Mouse (Mus musculus): ENCODE measurements around the gene Hnrnph3.

The Hnrnph3 gene

DNA sequence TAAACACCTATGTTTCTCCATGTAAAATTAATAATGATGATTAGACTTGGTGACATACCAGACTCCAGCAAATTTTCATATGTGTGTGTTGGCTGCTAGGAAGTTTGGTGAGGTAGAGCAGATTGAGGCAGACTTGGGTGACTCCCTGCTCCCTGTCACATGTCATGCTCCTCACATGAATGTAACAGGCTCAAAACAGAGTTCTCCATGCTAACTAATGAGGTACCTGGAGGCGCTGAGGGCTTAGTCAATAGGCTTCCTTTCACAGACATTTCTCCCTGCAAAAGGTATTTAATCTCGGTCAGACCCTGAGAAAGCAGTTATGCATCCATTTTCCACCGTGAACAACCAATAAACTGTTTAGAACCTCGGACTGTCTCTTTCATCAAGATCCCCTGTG lies 4.4 kb upstream of the Hnrnph3 start:
- no peak for DNase-seq

DNA sequence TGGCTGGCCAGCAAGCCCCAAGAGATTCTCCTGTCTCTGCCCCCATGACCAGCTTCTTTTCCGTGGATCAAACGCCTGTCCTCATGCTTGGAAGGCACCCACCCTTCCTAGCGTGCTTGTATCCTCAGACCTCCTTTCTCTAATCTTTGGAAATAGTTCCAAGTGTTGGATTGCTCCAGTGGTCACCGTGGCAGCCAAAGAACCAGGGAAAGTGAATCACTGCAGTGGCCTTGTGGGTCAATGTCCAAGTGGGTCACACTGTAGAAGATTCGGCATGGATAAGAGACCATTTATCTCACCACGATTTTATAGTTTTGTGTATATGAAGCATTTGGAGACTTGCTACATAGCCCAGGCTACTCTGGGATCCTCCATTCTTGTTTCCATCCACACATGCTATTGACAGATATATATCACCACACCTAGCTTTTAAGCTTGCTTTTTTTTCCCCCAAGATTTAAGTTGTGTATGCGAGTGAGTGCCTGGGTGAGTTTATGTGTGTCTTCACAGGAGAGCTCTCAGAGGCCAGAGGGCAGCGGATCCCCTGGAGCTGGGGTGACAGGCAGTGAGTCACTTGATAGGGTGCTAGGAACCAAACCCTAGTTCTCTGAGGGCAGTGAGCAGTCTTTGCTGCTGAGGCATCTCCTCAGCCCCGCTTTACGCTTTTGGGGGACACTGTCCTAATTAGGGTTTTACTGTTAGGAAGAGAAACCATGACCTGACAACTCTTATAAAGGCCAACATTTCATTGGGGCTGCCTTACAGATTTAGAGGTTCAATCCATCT lies 3.6 kb upstream of the Hnrnph3 start:
- no peak for DNase-seq

DNA sequence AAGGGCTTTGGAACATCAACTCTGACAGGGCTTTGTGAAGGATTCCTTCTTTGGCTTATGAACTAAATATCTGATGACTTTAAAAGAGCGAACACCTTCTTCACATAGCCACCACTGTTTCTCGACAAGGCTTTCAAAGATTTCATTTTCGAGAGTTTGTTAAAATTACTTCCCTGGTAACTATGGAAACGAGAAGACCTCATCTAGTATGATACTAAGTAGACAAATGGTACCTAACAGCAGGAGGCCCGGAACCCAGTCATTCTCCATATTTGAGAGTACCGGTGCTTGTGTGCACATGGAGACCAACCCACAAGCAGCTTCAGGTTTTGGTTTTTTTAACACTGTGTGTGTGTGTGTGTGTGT lies 2.8 kb upstream of the Hnrnph3 start:
- DNase-seq = no peak

DNA sequence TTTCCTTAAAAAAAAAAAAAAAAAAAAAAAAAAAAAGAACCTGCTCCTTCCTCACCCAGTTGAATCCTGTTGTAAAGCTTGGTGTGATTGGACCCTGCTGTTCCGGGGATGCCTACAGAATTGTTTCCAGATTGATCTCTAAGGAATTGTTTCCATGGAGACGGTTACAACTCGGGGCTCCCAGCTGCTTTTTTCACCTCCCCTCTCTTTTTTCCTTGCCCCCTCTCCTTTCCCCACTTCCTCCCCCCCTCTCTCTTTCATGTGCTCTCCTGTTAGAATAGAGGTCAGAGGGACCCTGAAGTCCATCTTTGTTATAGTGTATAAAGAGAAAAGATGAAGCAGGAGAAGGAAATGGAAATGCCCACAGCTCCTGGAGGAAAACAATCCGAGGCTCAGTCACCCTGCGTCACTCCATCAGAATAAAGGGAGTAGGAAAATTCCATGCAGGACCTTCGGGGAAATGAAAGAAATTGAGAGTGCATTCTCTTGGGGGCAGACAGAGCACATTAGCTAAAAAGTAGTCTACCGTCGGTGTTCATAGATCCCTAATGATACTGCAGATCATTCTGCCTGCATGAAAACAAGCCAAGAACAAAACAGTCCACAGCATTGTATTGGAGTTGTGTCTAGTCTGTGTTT lies 2.3 kb upstream of the Hnrnph3 start:
- no peak for DNase-seq

DNA sequence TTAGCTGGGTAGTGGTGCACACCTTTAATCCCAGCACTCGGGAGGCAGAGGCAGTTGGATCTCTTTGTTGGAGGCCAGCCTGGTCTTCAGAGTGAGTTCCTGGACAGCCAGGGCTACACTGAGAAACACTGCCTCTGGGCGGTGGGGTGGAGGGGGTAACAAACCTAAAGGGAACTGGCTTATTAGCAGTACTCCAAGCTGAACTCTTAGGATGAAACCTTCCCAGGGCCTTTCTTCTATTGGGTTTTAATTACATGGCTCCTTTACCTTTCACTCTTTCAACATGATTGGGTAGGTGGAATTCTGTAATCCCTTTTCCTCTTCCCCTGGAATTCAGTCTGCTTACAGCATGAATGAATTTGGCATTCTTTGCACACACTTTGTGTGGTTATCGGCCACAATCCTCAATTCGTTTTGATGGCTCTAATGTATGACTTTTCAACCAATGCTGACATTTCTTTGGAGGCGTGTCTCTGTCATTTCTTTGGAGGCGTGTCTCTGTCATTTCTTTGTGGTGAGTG lies 1.5 kb upstream of the Hnrnph3 start:
- DNase-seq = no peak

DNA sequence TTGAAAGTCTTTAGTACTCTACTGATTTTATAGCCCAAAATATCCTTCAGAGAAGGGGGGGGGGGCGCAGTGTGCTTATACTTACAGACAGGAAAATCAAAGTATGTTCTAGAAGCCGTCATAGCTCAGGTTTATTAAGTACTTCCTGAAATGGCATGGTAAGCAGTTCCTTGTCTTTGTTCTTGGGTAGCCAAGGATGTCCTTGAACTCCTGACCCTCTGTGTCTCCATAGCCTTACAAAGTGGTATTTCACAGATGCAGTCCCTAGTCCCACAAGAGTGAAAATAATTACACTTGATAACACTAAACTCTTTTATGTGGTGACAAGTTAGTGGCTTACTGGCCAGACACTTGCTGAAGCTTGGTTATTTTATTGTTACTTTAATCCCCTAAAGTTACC lies 999 bp upstream of the Hnrnph3 start:
- DNase-seq = no peak

DNA sequence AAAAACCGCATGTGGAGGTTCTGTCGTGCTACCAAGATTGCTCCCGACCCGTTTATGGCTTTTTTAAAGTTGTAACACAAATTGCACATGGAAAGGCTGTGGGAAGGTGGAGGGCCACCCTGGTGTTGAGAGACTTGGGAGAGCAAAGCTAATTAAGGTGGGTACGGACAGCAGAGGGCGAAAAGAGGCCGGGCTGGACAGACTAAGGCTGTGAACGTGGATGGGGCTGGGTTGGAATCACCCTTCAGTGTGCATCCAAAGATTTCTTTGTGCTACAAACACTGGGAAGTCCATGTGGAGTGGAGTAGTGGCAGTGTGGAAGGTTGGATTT lies 528 bp upstream of the Hnrnph3 start:
- peak; percentile 38 for DNase-seq

GRCm38 (mm10) chr10:63023121-63023748 lies 782 bp downstream of the Hnrnph3 start:
- DNase-seq = peak; percentile 73

DNA sequence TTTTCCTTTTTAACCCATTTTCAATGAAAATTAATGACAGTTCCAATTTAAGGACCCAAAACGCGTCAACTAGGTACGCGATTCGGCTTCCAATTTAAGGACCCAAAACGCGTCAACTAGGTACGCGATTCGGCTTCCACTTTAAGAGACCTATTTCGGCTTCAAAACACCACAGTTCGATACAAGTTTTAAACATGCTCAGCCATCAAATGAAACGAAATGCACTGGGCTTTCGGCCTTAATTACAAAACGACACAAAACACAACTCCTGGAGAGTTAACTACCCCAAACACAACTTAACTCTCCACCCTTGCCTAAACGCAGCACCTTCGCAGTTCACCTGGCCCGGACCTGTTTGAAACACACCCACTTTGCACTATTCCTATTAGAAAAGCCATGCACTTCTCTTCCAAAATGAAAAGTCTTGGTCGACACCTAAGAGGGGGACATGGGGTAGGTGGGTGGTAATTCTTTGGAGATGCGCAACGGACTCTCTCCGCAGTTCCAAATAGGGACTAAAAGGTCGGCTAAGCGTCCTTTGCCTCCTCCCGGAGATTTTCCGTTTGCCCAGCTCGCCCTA lies 1.4 kb downstream of the Hnrnph3 start:
- no peak for DNase-seq

- DNase-seq = no peak
Measured at GRCm38 (mm10) chr10:63021702-63022101, 2.3 kb downstream of the Hnrnph3 start.

DNA sequence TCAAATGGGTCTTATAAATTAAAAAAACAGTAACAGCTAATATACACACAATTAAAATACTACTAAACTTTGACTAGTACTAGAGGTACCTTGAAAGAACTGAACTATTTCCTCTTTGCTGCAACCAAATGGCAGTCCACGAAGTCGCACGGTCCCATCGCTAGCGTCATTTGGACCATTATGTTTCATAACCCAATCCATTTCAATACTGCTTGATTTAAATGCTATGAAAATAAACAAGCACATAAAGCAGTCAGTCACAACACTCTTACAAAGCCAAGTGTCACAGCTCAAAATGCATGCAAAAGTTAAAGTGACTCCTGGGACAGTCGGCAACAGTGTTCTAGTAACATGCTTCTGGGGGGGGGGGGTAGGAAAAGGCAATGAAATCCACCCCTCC lies 4.7 kb downstream of the Hnrnph3 start:
- DNase-seq = no peak

DNA sequence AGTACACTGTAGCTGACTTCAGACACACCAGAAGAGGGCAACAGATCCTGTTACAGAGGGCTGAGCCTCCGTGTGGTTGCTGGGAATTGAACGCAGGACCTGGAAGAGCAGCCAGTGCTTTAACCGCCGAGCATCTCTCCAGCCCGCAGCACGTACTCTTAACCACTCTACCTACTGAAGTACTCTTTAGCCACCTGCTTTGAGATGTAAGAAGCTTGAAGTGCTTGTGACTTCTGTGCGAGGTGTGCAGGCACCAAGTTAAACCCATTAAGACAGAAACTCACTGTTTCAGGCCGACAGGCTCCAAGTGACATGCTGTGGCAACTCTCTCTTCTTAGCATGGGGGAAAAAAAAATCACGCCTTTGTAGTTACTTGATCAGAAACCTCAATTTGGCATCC lies 9.8 kb downstream of the Hnrnph3 start:
- DNase-seq = no peak

DNA sequence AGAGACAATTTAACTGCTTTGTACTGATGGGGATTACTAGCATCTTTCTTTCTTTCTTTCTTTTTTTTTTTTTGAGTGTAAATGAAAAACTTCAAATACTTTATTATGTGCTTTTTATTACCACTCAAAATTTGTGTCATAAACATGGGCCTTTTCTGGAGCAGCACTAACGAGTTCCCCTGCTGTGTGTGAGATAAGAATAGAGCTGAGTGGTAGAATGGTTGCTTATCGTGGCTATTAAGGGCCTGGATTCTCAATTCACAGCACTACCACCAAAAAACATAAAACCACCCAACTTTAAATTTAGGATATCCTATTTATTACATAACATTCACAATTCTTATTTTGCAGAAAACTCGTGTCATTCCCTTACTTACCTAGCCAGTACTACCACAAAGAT lies 10.5 kb downstream of the Hnrnph3 start:
- DNase-seq = no peak

DNA sequence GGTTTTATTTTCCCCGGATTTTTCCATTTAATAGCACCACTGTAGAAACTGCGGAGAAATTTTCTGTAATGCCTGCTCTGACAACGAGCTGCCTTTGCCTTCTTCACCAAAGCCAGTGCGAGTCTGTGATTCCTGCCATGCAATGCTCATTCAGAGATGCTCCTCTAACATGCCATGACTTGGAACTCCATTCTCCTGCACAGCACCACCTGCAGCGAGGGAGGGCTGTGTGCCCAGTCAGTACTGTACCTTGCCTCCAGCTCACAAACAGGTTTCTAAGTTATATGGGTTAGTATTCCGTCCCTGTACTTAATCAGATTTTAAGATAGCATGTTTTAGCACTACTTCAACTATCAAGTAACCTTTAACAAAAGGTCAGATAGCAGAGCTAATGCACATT lies 12.5 kb downstream of the Hnrnph3 start:
- no peak for DNase-seq

GRCm38 (mm10) chr10:63010268-63010667 lies 13.7 kb downstream of the Hnrnph3 start:
- no peak for DNase-seq

DNA sequence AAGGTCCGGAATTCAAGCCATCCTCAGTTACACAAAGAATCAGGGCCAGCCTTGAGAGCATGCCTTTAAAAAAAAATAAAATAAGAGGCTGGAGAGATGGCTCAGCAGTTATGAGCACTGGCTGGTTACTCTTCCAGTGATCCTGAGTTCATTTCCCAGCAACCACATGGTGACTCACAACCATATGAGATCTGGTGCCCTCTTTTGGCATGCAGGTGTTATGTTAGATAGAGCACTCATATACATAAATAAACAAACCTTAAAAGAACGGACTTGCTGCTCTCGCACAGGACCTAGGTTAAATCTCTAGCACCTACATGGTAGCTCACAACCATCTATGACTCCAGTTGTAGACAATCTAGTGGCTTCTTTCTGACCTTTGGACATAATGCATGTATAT lies 15.8 kb downstream of the Hnrnph3 start:
- no peak for DNase-seq

DNA sequence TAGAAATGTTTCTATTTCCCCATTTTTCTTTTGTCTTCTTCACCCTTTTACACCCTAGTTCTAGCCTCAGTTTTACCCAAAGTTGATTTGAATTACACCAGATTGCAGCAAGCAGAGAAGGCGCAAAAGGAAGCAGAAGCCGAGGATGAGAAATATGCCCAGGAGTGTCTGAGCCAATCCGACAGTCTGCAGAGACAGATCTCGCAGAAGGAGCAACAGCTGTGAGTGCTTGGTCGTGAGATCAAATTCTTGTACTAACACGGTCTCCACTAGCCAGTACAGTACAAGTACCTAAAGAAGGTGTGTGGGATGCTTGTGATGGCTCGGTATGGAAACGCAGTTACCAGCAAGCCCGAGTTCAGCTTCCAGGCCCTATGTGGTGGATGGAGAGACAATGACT lies 19.5 kb downstream of the Hnrnph3 start:
- no peak for DNase-seq

DNA sequence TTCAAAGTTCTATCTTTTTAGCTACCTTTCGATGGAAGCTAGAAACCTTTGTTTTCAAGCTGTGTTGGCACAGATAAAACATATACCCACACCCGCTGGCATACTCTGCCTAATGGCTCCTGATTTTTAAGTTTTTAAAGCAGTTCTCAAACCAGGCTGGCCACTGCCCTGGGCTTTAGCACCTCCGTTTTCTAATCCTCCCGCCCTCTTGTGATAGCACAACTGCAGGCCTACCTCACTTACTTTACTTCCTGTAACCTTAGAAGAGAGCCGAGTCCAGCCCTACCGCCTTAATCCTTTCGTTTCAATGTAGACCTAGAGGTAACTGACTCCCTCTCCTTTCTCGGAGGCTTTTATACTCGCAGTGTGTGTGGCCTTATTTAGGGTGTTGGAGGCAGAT lies 20.8 kb downstream of the Hnrnph3 start:
- DNase-seq = no peak

- no peak for DNase-seq
Measured at GRCm38 (mm10) chr10:63000584-63000983, 23.4 kb downstream of the Hnrnph3 start.

DNA sequence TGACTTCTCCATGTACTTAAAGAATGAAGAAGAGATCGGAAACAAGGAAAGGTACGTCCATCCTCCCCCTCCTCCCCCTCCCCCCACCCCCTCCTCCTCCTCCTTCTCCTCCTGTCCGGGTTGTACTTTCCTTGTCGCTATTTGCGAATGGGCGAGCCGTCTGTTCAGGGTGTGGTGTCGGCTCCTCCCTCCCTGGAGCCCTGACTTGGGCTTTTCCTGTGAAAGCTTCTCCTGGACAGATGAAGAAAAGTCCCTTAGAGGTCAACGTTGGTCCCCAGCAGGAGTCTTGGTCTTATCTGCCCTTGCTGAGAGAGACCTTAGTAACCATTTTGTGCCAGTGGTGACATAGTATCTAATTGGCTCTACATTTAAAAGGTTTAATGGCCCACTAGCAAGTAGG lies 30.0 kb downstream of the Hnrnph3 start:
- DNase-seq = no peak

DNA sequence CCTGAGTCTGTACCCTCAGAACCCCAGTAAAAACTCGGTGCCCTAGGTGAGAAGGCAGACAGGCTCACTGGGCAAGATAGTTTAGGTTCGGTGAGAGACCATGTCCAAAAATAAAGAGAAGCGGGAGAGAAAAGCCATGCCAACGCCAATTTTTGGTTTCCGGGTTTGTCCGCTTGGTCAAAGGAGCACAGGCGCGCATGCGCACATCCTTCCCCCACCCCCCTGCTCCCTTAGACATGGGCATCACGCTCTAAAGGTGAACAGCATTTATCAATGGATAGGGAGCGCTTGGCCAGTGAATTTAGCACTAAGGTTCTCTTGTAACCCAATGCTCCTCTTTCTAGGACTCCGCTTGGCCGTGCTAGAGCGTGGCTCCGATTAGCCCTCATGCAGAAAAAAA lies 33.4 kb downstream of the Hnrnph3 start:
- no peak for DNase-seq

DNA sequence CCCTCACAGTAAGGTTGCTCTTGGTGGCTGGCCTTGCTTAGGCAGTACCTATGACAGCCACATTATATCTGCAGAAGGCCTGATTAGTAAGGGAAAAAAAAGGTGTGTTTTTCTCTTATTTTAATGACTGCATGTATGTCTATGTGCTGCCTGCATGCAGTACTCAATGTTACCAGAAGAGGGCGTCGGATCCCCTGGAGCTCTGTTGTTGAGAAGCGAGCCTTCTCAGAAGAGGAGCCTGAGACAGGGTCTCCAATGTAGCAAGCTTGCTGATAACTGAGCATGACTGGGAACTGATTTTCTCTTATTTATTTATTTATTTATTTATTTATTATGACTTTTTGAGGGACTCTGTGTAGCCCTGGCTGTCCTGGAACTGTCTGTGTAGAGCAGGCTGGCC lies 36.7 kb downstream of the Hnrnph3 start:
- DNase-seq = no peak

GRCm38 (mm10) chr10:62984495-62984894 lies 39.5 kb downstream of the Hnrnph3 start:
- DNase-seq = no peak

DNA sequence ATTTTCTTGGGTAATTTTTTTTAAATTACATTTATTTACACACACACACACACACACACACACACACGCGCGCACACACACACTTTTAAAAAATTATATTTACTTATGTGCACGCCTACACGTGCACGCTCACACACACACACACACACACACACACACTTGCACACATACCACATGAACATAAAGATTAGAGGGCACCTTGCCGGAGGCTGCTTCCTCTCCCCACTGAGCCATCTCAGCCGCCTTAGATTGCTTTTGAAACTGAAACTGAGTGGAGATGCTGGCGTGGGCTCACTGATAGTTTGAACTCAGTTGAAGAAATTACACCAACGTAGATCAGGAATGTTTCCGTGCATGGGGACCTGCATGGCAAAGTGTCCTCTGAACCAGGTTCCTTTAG lies 39.9 kb downstream of the Hnrnph3 start:
- DNase-seq = no peak

Data from right cerebral cortex, postnatal 14 days (tissue).